Mouse (Mus musculus): ENCODE measurements around the gene Il10ra. TPM values are rescaled to one million over a fixed set of nuclear protein-coding genes. Genes with fewer than 3 reads are reported as not detected.

The Il10ra gene
- polyA plus RNA-seq, 1 experiment from 2014 or later = 0.56 TPM

DNA sequence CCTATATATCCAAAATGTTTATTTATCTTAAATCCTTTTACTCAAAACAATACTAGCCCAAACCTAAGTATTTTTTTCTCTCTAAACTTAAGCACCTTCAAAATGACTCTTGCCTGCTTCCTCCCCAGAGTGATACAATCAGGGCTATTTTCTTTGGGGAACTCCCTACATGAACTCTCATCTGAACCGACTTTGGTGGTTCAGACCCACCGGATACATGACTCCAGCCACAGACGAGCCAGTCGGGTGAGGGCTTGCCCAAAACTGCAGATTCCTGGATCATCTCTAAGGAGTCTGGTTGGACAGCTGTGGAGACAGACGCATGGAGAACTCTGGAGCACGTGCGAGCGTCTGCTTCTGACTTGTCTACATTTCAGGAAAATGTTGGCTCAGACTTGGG is 39.6 kb downstream of the Il10ra start:
- 86% methylated on average over 8 of the region's 8 CpGs for WGBS
- H3K27ac ChIP-seq (ENCODE audit: low read depth, low read length) = no peak overlapping the region

DNA sequence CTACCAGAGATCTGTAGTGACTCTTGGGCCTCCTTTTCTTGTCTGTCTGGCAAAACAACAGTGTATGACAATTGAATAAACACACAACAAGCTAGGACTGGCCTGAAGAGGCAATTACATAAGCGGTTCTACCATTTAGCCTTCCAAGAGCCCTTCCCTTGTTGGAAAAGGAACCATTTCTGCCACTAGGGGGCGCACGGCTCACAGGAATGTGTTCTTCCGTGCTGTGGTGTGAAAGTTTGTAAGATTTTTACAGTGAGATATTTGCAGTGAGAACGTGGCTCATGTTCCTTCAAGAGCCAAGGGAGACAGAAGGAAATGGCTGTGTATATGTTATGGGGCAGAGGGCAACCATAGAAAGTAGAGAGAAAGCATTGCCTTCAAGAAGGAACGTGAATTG is 47.4 kb downstream of the Il10ra start:
- Histone ChIP-seq H3K27ac (ENCODE audit: low read depth, low read length) (no peak overlapping the region), H3K9me3 (ENCODE audit: control insufficient read depth, low read length) (no peaks in the 10 kb centered on the region), H3K4me2 (ENCODE audit: low read depth, low read length) (no peak overlapping the region), H3K4me3 (ENCODE audit: low read depth, low read length) (no peak overlapping the region), H3K4me1 (ENCODE audit: control insufficient read depth, insufficient read depth, low read length) (no peaks in the 10 kb centered on the region), H3K36me3 (ENCODE audit: control insufficient read depth, insufficient read depth, low read length) (no peaks in the 10 kb centered on the region), H3K9ac (replicated peaks; ENCODE audit: low read depth, low read length) (no peak overlapping the region), H3K27me3 (ENCODE audit: control insufficient read depth, insufficient read depth, low read length) (no peaks in the 10 kb centered on the region)
- no peak; the same call in 1 of the 2 replicates for ATAC-seq (ENCODE audit: low read depth)
- WGBS = 19% methylated on average over 6 of the region's 6 CpGs

More for the DNA sequence above, 39.6 kb downstream of the Il10ra start:
- Histone ChIP-seq H3K4me3 (ENCODE audit: low read depth, low read length) (no peak overlapping the region), H3K36me3 (ENCODE audit: control insufficient read depth, insufficient read depth, low read length) (no peaks in the 10 kb centered on the region), H3K9me3 (ENCODE audit: control insufficient read depth, low read length) (no peaks in the 10 kb centered on the region), H3K9ac (replicated peaks; ENCODE audit: low read depth, low read length) (no peak overlapping the region), H3K4me1 (ENCODE audit: control insufficient read depth, insufficient read depth, low read length) (no peaks in the 10 kb centered on the region), H3K27me3 (ENCODE audit: control insufficient read depth, insufficient read depth, low read length) (no peaks in the 10 kb centered on the region), H3K4me2 (ENCODE audit: low read depth, low read length) (no peak overlapping the region)
- ATAC-seq (ENCODE audit: low read depth) = no peak

GRCm38 (mm10) chr9:45219644-45220043 is 49.3 kb downstream of the Il10ra start:
- no peak overlapping the region for H3K9ac ChIP-seq (replicated peaks; ENCODE audit: low read depth, low read length)
- H3K27me3 ChIP-seq (ENCODE audit: control insufficient read depth, insufficient read depth, low read length) = no peaks in the 10 kb centered on the region
- H3K36me3 ChIP-seq (ENCODE audit: control insufficient read depth, insufficient read depth, low read length) = no peaks in the 10 kb centered on the region
- no peak overlapping the region for H3K27ac ChIP-seq (ENCODE audit: low read depth, low read length)
- no peak overlapping the region for H3K4me3 ChIP-seq (ENCODE audit: low read depth, low read length)
- ATAC-seq (ENCODE audit: low read depth) = no peak
- no peaks in the 10 kb centered on the region for H3K9me3 ChIP-seq (ENCODE audit: control insufficient read depth, low read length)
- no peaks in the 10 kb centered on the region for H3K4me1 ChIP-seq (ENCODE audit: control insufficient read depth, insufficient read depth, low read length)
- no peak overlapping the region for H3K4me2 ChIP-seq (ENCODE audit: low read depth, low read length)
- 87% methylated on average over 3 of the region's 3 CpGs for WGBS

DNA sequence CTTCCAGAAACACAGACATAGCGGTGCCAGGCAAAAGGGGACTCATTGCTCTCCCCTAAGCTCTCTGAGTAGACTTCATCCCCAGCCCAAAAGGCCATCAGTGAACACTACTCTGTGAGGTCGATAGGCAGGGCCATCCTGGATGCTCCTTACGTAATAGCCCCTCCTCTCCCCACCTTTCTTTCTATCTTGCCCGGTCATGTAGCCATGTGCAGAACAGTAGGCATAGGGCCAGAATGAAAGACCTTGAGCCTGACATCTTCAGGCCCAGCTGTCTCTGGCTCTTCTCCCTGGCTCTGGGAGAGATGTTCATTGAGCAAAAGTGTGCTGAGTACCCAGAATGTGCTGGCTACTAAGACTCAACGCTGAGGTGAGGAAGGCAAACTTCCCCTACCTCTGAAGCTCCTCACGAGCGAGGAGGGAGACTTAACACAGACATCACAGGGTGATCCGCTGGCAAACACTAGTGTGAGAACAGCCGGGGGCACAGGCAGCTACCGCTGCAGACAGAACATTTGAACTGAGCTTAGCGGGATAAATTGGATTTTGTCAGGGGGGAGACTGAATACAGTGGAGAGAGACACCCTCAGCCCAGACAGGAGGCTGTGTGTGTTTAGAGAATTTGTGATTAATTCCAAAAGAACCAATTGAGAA is 53.3 kb downstream of the Il10ra start:
- Histone ChIP-seq H3K27me3 (ENCODE audit: control insufficient read depth, insufficient read depth, low read length) (no peaks in the 10 kb centered on the region), H3K9me3 (ENCODE audit: control insufficient read depth, low read length) (no peaks in the 10 kb centered on the region), H3K36me3 (ENCODE audit: control insufficient read depth, insufficient read depth, low read length) (no peaks in the 10 kb centered on the region), H3K9ac (replicated peaks; ENCODE audit: low read depth, low read length) (no peak overlapping the region), H3K4me2 (ENCODE audit: low read depth, low read length) (no peak overlapping the region), H3K27ac (ENCODE audit: low read depth, low read length) (no peak overlapping the region), H3K4me1 (ENCODE audit: control insufficient read depth, insufficient read depth, low read length) (no peaks in the 10 kb centered on the region), H3K4me3 (ENCODE audit: low read depth, low read length) (no peak overlapping the region)
- no peak for ATAC-seq (ENCODE audit: low read depth)
- WGBS = 71% methylated on average over 11 of the region's 11 CpGs

DNA sequence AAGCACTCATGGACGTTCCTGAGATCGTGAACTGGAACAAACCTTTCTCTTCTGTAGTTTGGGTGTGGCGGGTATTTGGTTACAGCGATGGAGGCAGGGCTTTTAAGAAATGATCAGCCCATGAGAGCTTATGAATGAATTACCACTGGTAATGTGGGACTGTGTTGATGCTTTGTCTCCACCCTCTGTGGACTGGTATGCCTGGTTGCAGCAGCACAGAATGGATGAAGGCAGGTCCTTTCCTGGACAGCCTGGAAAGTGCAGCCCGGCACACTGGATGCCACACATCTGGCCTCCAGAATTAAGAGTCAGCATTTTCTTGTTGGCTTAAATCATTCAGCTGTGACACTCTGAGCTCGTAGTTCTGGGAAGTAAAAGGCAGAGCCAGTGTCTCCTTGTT is 56.9 kb downstream of the Il10ra start:
- H3K4me2 ChIP-seq (ENCODE audit: low read depth, low read length) = no peak overlapping the region
- no peak overlapping the region for H3K4me3 ChIP-seq (ENCODE audit: low read depth, low read length)
- no peaks in the 10 kb centered on the region for H3K27me3 ChIP-seq (ENCODE audit: control insufficient read depth, insufficient read depth, low read length)
- no peak for ATAC-seq (ENCODE audit: low read depth)
- H3K36me3 ChIP-seq (ENCODE audit: control insufficient read depth, insufficient read depth, low read length) = no peaks in the 10 kb centered on the region
- 76% methylated on average over 6 of the region's 6 CpGs for WGBS
- no peak overlapping the region for H3K27ac ChIP-seq (ENCODE audit: low read depth, low read length)
- H3K9ac ChIP-seq (replicated peaks; ENCODE audit: low read depth, low read length) = no peak overlapping the region
- no peaks in the 10 kb centered on the region for H3K9me3 ChIP-seq (ENCODE audit: control insufficient read depth, low read length)
- no peaks in the 10 kb centered on the region for H3K4me1 ChIP-seq (ENCODE audit: control insufficient read depth, insufficient read depth, low read length)

GRCm38 (mm10) chr9:45207015-45207743 is 61.8 kb downstream of the Il10ra start:
- no peak for ATAC-seq (ENCODE audit: low read depth)
- no peaks in the 10 kb centered on the region for H3K4me1 ChIP-seq (ENCODE audit: control insufficient read depth, insufficient read depth, low read length)
- no peak overlapping the region for H3K27ac ChIP-seq (ENCODE audit: low read depth, low read length)
- no peaks in the 10 kb centered on the region for H3K36me3 ChIP-seq (ENCODE audit: control insufficient read depth, insufficient read depth, low read length)
- WGBS = 78% methylated on average over 7 of the region's 7 CpGs
- H3K9me3 ChIP-seq (ENCODE audit: control insufficient read depth, low read length) = no peaks in the 10 kb centered on the region
- no peak overlapping the region for H3K4me3 ChIP-seq (ENCODE audit: low read depth, low read length)
- no peak overlapping the region for H3K4me2 ChIP-seq (ENCODE audit: low read depth, low read length)
- H3K9ac ChIP-seq (replicated peaks; ENCODE audit: low read depth, low read length) = no peak overlapping the region
- no peaks in the 10 kb centered on the region for H3K27me3 ChIP-seq (ENCODE audit: control insufficient read depth, insufficient read depth, low read length)

DNA sequence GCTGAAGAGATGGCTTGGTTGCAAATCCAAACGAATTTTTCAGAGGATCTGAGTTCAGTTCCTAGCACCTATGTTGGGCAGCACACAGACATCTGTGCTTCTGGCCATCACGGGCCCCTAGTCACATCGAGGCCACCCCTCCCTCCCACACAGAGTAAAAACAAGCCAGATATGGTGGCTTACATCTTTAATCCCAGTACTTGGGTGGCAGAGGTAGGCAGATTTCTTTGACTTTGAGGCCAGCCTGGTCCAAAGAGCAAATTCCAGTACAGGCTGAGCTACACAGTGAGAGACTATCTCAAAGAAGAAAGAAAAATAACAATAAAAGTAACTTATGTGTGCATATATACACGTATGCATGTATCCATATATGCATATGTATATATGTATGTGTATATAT is 62.8 kb downstream of the Il10ra start:
- no peaks in the 10 kb centered on the region for H3K27me3 ChIP-seq (ENCODE audit: control insufficient read depth, insufficient read depth, low read length)

GRCm38 (mm10) chr9:45205143-45205542 is 63.8 kb downstream of the Il10ra start:
- 85% methylated on average over 5 of the region's 5 CpGs for WGBS

More for the DNA sequence above, 62.8 kb downstream of the Il10ra start:
- ATAC-seq (ENCODE audit: low read depth) = no peak
- Histone ChIP-seq H3K4me2 (ENCODE audit: low read depth, low read length) (no peak overlapping the region), H3K36me3 (ENCODE audit: control insufficient read depth, insufficient read depth, low read length) (no peaks in the 10 kb centered on the region), H3K9ac (replicated peaks; ENCODE audit: low read depth, low read length) (no peak overlapping the region), H3K9me3 (ENCODE audit: control insufficient read depth, low read length) (no peaks in the 10 kb centered on the region), H3K4me1 (ENCODE audit: control insufficient read depth, insufficient read depth, low read length) (no peaks in the 10 kb centered on the region), H3K4me3 (ENCODE audit: low read depth, low read length) (no peak overlapping the region), H3K27ac (ENCODE audit: low read depth, low read length) (no peak overlapping the region)
- 70% methylated on average over 4 of the region's 4 CpGs for WGBS

More at GRCm38 (mm10) chr9:45205143-45205542, 63.8 kb downstream of the Il10ra start:
- Histone ChIP-seq H3K4me3 (ENCODE audit: low read depth, low read length) (no peak overlapping the region), H3K27ac (ENCODE audit: low read depth, low read length) (no peak overlapping the region), H3K4me2 (ENCODE audit: low read depth, low read length) (no peak overlapping the region), H3K9me3 (ENCODE audit: control insufficient read depth, low read length) (no peaks in the 10 kb centered on the region), H3K36me3 (ENCODE audit: control insufficient read depth, insufficient read depth, low read length) (no peaks in the 10 kb centered on the region), H3K9ac (replicated peaks; ENCODE audit: low read depth, low read length) (no peak overlapping the region), H3K27me3 (ENCODE audit: control insufficient read depth, insufficient read depth, low read length) (no peaks in the 10 kb centered on the region), H3K4me1 (ENCODE audit: control insufficient read depth, insufficient read depth, low read length) (no peaks in the 10 kb centered on the region)
- ATAC-seq (ENCODE audit: low read depth) = no peak

All from neural tube, embryonic 14.5 days (tissue).